Mouse (Mus musculus): ENCODE measurements at regions not wholly inside any gene's neighbourhood (a gene's known extent, or its start where the extent isn't known, plus 50 kb on each side); places are given as distances from the start of the nearest gene placed in this dataset.

DNA sequence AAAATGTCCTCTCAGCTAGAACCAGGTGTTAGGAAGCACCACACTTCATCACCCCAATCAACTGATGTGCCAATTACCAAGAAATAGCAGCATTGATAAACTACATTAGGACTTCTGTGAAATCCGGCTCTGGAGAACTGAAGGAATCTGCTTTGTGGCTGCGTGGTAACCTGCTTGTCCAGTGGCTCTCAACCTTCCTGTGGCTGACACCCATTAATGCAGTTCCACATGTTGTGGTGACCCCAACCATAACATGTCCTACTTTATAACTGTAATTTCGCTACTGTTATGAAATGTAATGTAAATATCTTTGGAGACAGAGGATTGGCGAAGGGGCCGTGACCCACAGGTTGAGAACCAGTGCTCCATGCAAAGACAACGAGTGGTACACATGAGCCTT is 136.7 kb downstream of the Gm11011 start:
- no peak for DNase-seq (ENCODE audit: low spot score in 2 of 2)

DNA sequence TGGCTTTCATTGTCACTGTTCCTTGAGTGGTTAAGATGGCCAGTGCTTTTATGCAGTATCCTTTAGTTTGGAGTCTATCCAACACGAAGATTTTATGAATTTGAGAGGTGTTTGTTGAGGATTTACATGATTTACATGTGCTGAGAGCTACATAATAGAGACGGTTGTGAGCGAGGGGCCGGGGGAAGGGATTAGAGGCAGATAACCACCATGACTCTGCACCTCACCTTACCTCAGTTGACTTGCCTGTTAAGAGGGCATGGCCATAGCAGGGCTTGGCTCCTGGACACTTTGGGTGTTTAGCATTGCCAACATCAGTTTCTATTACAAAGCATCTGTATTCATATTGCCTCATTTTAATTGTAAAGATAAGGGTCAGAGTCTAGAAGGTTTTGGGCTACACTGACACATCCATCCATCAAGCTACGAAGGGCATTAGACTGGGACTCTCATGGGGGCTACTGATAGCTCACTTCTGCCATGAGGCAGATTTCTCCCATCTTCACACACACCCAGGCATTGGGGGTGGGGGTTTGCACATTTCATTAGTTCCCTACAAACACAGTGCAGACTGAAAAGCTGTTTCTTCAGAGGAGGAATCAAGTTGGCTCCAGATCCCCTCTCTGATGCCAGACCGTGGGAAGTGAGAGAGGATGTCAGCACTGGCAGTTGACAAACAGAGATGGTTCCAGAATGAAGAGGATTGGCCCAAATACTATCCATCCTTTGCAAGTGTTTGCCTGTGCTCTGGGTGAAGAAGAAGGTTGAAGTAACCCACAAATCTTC is 139.9 kb downstream of the Gm11011 start:
- DNase-seq (ENCODE audit: low spot score in 2 of 2), result no peak

DNA sequence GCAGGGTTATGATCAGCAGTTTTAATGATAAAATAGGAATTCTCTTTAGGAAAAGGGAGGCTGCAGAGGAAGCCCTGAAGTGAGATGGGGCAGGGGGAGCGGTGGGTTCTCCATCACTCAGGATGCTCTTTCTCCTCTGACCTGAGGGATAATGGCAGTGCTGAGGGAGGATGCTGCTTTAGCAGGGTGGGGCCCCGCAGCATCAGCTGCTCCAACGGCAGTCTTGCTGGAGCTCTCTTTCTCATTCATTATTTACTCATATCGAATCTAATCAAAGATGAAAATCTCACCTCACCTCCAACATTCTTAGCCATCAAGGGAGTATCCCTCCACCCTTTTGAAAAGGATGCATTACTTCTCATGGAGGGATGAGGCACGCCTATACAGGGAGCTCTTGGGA is 141.7 kb downstream of the Gm11011 start:
- no peak for DNase-seq (ENCODE audit: low spot score in 2 of 2)

DNA sequence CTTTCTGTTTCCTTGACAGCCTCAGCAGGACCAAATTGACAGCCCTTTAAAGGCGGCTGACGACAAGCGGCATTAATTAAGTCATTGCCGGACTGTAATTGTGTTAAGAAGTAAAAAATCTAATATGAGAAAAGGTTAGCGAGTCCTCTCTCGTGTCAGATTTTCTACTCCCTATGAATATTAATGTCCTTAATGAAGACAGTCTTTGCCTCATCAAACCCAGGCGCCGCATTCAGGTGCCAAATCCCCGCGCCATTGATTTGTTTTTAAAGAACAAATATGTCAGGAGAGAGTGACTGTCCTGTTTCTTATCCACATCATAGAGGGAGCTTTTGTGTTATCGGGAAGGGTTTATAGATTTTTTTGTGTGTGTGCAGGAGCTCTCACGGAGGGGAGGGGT is 142.2 kb downstream of the Gm11011 start:
- DNase-seq (ENCODE audit: low spot score in 2 of 2), result no peak

DNA sequence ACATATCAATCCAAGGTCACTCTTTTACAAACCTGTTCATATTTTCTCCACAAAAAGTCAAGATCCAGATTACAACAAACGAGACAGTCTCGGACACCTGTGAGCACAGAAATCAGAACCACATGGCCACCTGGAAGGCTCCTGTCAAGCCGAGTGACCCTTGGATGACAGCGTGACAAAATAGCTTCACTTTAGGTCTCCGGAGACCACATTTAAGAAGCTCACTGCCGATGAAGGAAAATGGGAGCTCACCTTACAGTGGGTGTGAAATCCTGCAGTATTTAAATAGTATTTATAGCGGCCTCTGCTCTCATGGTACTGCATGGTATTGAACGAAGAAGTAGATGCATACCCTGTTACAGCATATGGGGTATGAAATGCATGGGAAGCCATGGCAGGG is 144.3 kb downstream of the Gm11011 start:
- DNase-seq (ENCODE audit: low spot score in 2 of 2), result no peak

DNA sequence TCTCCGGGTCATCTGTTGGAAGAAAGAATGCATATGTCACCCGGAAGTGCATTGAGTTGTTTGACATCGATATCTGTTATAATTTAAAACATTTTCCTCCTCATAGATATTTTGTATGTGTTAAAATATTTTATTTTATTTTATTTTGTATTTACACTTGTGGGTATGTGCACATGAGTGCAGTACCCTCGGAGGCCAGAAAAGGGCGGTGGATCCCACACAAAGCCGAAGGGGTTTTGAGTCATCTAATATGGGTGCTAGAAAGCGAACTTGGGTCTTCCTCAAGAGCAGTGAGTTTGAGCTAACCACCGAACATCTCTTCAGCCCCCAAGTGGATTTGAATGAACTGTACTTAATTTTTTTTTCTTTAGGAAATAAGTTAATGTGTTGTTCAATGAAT is 156.0 kb downstream of the Gm11011 start:
- no peak for DNase-seq (ENCODE audit: low spot score in 2 of 2)

DNA sequence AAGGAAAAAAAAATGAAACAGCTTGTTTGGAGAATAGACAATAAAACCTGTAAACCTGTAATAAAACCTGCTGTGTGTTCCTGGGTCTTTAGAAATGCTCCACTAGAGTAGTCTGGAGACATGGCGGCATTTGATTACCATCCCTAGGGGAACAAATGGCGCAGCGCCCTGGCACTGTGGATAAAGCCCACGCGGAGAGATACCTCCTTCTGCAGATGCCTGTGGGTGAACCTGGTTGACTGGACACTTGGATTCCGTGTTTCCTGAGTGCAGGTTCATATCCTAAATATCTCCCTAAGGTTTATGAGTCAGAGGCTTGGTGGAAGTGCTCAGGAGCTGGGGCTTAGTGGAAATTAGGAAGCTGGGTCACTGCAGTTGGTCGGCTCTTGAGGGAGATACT is 158.1 kb downstream of the Gm11011 start:
- no peak for DNase-seq (ENCODE audit: low spot score in 2 of 2)

DNA sequence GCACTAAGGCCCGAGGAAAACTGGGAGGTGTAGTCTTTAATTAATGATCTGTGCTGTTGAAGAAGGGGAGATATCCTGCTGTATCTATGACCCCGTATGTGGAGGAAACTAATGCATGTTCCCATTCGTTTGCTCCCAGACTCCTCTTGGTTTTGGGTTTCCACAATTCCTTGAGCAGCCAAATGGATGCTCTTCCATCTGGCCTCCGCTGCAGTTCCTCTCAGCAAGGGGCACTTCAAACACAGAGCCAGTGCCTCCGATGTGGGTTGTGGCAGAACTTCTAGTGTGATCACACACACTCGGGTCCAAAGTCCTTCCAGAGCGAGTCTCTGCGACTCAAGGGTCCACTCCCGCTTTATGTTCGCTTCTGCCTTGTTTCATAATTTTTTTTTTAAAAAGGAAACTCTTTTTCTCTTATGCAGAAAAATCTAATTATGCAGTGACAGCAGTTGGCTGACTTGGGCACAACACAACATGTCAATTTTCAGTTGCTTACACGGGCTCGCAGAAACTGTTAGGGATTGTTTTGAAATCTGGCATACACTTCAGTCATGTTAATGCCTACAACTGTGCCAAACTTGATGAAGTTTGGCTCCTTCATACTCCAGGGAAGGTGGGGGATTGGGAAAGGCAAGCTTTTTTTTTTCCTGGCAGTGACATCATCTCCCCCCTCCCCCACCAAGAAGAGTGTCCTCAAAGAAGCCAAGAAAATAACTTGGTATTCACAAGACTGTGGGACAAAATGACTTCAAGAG is 163.2 kb downstream of the Gm11011 start:
- DNase-seq (ENCODE audit: low spot score in 2 of 2), result no peak

DNA sequence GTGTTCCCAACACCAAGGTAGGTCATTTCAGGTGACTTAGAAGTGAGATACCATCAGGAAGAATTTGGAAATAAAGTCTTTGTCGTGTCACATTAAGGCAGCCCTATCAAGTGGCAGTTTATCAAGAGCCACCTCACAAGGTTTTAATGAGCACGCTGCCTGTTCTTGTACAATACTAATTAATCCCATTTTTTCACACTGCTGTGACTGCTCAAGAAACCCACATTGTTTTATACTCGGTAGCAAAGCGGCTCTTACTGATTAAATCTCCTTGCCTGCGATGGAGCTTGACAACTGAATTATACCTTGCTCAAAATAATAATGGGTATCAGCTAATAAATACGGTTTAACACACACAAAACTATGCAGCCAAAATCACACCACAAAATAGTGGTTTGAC is 175.2 kb downstream of the Gm11011 start:
- DNase-seq (ENCODE audit: low spot score in 2 of 2), result no peak

DNA sequence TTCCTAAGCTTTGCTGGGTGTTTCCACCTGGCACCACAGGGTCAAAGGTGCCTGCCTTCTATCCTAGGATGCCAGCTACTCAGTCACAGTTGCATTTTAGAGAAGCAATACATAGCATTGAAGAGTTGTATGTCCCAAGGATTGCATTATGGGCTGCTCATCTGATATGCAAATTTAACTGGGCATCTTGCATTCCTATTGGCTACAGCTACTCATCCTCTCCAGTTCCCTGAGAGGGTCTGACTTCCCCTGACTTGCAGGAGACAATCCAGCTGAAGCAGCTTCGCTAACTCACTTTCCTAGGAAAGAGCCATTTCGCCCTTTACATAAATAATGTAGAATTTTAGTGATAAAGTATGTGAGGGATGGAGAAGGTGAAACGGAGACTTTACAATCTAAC is 177.5 kb downstream of the Gm11011 start:
- no peak for DNase-seq (ENCODE audit: low spot score in 2 of 2)

DNA sequence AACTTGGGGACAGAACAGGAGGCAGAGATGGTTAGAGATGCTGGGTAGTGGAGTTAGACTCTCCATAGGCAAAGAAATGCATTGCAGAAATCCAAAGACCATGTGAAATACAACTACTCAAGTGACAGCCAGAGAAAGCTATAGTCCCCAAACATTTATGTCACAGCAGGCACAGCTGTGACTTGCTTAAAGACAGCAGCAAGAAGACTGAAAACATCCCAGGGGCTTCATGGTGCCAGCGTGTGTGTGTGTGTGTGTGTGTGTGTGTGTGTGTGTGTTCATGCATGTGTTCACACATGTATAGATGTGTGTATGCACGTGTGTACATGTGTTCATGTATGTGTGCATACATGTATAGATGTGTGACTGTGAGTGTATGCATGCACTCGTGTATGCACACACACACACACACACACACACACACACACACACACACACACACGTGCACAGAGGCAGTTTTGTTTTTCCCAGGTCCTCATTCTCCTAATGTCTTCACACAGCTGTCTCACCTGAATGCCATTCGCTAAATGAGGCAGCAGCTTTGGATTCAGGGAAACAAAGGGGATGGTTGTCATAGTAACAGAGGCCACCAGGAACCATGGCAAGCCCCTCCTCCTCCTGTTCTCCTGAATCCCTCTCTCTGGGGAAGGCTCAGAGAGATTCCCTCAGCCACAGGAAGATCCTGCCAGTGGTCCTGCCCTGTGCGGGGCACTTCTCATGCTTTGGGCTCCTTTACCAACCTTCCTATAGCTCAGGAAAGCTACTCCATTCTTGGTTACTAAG is 182.4 kb downstream of the Gm11011 start:
- DNase-seq (ENCODE audit: low spot score in 2 of 2), result no peak

DNA sequence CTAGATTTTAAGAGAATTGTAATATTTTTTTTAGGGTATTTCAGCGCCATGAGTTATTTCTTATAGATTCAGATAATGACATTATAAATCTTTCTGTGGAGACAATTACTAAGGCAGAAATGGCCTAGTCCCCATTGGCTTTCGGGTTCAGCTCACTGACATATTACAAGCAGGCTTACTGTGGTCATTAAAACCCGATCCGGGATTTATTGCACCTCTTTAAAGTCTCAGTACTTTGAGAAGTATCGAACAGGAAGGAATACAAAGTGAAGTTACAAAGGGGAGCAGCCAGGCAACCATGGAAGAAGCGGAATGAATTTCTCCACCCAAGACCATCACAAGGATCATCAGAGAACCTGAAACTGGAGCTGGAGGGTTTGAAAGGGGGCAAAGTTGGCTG is 189.8 kb downstream of the Gm11011 start:
- no peak for DNase-seq (ENCODE audit: low spot score in 2 of 2)

DNA sequence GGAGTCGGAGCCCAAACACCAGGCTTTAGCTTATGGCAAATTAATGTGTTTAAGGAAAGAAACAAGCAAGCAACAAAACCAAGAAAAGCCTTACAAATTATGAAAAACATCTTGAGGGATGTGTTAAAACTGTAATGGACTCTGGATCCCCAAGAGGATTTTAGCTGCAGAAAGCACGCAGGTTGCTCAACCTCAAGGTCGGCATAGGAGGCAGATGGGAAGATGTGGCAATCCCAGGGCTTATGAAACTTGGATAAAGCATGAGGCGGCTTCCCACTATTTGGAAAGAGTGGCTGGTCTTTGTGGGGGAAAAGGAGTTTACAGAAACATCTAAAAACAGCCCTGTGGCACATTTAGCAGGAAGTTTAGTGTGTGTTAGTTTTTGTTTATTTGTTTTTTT is 190.5 kb downstream of the Gm11011 start:
- DNase-seq (ENCODE audit: low spot score in 2 of 2), result no peak

DNA sequence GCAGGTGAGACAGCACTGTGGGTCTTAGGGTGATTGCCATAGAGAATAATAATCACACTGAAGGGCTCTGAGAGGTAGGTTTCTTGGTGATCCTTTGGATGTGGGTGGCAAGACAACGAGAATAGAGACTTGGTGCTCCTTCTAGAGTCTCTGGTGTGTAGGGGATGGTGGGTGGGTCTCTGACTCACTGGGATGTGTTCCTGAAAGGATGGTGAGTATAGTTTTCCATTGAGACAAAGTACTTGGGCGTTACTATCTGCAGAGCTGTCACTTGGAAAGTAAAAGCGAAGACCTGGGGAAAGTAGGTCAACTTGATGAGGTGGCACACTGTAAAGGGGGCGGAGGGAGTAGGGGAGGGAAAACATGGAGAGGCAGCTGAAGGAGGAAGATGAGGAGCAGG is 191.3 kb downstream of the Gm11011 start:
- no peak for DNase-seq (ENCODE audit: low spot score in 2 of 2)

DNA sequence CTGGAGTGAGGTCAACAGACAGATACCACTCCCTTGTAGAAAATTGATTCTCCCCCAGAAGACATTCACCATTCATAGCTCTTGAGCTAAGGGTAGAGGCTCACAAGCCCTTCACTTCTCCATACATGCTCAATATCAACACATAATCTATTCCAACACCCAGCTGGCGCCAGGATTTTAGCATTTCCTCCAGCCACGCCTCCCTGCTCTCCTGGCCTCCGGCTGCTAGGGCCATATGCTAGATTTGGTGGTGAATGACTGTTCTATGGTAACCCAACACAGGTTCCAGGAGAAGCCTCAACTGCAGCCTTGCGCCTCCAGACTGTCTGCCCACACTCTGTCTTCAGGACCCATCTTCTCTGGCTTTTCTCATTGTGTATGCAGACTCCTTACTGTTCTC is 197.9 kb downstream of the Gm11011 start:
- no peak for DNase-seq (ENCODE audit: low spot score in 2 of 2)

DNA sequence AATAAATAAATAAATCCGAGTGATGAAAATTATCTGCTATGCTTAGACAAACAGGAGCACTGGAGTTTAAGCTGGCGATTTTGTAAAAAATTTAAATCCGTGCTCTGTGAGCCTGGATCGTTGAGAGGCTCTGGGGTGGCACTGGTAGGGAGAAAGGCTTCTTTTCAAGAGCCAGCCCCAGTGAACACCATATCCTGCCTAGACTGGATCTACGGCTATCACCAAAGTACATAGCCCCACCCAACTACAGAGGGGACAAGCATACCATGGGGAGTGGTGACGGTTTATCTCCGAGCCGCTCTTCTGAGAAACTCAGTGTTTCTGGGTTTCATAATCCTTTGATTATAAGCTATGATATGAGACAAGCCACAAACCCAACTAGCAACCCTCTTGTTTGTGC is 199.0 kb downstream of the Gm11011 start:
- DNase-seq (ENCODE audit: low spot score in 2 of 2), result no peak

DNA sequence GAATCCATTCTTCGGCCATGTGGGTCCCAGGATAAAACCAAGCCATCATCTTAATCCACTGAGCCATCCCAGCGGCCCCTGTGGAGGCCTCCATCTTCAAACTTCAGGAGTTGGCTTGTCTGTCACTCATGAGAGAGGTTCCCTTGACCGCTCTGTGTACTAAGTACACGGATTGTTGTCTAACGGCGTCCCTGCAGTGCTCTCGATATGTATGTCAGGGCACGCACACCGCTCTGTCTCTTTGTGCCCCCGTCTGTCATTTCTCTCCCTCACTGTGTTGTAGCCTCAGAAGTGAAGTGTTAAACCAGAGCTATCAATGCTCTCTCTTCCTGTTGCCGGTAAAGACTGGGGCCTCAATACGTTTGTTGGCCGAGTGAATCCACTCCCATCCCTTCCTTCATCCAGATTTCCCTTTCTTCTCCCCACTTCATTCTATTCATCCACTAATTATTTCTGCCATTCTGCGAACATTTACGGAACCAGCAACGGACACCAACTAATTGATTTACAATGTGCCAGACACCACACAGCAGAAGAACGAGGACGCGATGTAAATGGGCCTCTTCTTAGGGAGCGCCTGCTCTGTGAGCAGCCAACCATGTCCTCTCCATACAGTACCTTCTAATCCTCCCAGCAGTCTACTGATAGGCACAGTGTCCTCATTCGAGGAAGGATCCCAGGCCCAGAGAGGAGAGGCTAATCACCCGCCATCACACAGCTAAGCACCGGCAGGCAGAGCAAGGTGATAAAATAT is 199.6 kb downstream of the Gm11011 start:
- DNase-seq (ENCODE audit: low spot score in 2 of 2), result no peak

DNA sequence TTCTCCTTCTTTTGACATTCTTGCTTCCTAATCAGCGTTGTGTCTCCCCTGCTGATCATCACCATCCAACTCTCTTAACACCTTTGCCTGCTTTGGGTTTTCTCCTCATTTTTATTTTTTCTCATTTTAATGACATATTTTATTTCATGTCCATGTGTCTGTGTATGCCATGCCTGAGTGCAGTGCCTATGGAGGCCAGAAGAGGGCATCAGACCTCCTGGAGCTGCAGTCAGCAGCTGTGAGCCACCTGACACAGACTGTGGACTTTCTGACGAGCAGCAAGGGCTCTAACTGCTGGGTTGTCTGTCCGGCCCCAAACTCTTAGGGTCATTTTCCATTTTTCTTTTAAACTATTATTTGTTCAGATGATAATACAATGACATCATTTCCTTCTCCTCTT is 203.8 kb downstream of the Gm11011 start:
- no peak for DNase-seq (ENCODE audit: low spot score in 2 of 2)

DNA sequence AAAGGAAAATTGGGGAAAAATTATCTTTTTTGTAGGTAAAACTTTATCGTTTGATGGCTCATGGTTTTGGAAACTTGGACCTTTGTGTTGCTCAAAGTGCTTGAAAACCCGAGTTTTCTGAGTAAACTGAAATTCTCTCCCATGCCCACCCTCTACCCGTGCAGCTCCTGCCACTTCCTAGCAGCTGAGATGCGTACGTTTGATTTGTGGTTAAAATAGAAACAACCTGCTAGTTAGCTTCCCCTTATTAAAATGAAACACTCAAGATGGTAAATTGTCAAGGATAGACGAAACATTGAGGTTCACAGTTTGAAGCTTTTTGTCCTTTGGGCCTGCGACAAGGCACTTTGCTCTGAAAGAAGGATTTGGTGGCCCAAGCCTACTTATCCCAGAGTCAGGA is 214.5 kb downstream of the Gm11011 start:
- no peak for DNase-seq (ENCODE audit: low spot score in 2 of 2)

DNA sequence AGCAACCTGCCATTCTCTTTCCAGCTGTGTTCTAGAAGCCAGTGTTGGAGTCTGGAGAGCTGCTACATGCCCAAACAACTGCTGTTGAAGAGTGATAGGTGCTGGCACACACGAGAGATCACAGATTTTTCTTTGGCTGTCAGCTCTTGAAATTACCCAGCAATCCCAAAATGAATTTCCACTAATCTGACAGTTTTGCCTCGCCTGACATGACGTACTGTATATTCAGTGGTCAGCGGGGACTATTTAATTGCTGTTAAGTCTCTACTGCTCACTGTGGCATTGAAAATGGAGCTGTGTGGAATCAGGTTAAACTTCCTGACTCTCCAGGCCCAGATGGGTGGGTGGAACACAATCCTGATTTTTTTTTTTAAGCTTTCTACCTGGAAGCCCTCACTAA is 222.5 kb downstream of the Gm11011 start:
- DNase-seq (ENCODE audit: low spot score in 2 of 2), result no peak

DNA sequence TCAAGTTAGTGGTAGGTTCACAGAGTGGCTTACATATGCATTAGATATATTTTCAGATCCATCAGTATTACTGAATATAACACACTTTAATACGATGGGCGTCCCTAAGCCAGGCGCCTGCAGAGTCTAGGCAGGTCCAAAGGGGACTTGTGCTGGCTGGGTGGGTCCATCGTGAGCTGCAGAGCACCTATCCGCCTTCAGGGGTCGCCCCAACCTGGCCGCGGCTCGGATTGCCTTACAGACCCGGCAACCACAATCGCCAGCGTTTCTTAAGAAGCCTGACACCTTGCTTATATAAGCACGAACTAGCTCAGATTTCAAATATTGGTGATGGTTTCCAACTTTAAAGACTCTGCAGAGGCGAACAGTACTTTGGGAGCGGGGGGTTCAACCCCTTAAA is 227.3 kb downstream of the Gm11011 start:
- DNase-seq (ENCODE audit: low spot score in 2 of 2), result no peak

DNA sequence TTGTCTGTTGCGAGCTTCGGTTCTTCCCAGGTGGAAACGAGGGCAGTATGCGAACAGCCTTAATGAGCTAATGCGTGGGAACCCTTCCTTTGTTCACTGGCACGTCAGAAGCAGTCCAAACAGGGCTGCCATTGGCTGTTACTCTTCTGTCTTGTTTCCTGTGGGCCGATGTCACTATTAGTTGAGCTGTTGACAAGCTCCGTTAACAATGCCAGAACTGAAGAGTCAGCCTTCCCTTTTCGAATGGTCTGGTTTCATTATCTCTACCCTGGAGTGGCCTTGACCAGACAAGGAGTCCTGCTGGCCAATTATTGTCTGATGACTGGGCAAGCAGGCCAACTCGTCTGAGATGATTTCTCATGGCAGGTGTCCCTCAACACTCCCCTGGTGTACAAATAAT is 230.1 kb downstream of the Gm11011 start:
- DNase-seq (ENCODE audit: low spot score in 2 of 2), result peak; percentile 6 to 17

All from heart, adult 9 months (tissue).